Mouse (Mus musculus) adrenal gland, postnatal 14 days (tissue): Measurements from ENCODE around the gene Atp6v1b1. TPM values are rescaled to one million over a fixed set of nuclear protein-coding genes. Genes with fewer than 3 reads are reported as not detected.
"Not testable (repeated sequence)": the region's sequence is repeated elsewhere in the genome, so short reads cannot be mapped to it uniquely, and the experiment has no call there.

Source experiments
- DNase-seq: peaks from one replicate; pipeline ENCODE4 v3.0.0; 2021; ENCODE audit warnings: mixed read lengths
- total RNA-seq: library from RNA; stranded (reverse); gene quantifications from 2 replicates; pipeline ENCODE4 v1.2.3, GENCODE M21; 2021

Atp6v1b1 gene
- total RNA-seq, 1 experiment from 2014 or later, result not detected

GRCm38 (mm10) chr6:83775638-83776293, 33.0 kb downstream of the Atp6v1b1 start, which contains the start of gene Tex261:
TSS of gene Tex261 (minus strand) at chr6:83775813.
- peak; percentile 97 for DNase-seq

- peak; percentile 61 for DNase-seq
Observed at GRCm38 (mm10) chr6:83778306-83778705, 35.5 kb downstream of the Atp6v1b1 start.

- peak; percentile 82 for DNase-seq
Observed at GRCm38 (mm10) chr6:83779026-83779425, 36.2 kb downstream of the Atp6v1b1 start.

DNA sequence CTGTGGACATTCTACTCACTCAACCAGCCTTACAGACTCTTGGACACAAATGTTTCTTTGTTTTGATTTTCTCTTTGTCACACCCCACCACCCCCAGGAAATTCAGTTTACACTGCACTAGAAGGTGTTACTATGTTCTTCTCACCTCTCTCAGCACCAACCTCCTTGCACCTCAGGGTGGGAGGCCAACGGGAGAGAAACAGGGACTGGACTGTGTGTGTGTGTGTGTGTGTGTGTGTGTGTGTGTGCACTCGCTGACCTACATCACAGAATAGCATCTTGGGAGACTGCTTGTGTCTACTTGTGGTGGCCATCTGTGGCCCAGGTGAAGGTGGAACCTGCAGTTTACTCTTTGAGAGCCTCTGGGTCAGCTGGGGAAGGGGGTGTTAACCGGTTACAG, 43.6 kb downstream of the Atp6v1b1 start:
- DNase-seq, result no peak

- no peak for DNase-seq
Observed at GRCm38 (mm10) chr6:83788554-83788953, 45.8 kb downstream of the Atp6v1b1 start.

DNA sequence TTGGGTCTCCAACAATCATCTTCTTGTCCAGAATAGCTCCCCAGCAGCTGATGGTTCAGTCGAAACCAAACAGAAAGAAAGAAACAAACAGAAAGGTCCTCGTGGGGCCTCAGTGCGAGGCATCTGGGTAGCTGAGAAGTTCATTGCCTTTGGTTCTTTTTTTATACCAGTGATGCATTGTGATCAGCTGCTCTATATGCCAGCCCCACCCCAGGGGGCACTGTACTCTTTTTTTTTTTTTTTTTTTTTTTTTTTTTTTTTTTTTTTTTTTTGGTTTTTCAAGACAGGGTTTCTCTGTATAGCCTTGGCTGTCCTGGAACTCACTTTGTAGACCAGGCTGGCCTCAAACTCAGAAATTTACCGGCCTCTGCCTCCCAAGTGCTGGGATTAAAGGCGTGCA, 47.7 kb downstream of the Atp6v1b1 start:
- not testable (repeated sequence) for DNase-seq

- peak; percentile 34 for DNase-seq
Observed at GRCm38 (mm10) chr6:83791251-83791890, 48.6 kb downstream of the Atp6v1b1 start.

DNA sequence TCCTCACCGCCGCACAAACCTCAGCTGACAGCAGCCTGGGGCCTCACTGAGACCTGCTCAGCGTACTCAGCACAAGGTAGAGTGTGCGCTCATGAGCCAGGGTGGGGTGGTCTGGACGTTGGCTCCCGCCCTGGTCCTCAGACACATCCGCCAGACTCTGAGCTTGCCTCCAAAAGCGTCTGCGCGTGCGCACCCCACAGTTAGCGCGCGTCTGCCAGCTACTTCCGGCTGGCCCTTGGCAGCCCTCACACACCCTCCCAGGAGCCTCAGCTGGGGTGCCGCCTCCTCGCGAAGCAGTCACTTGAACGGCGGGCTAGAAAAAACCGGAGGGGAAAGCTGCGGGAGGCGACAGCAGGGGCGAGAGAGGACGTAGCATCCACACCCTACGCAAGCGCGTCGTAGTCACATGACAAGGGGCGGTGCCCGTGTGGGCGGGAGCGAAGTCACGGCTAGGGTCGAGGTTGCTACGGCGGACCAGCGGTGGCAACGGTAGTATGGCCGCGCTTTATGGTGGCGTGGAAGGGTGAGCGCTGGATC, 52.0 kb downstream of the Atp6v1b1 start, which contains the start of gene Nagk:
Gene Nagk, plus strand, starts transcription at position 223 of the 537 bp plus-strand sequence.
- DNase-seq, result peak; percentile 97

- DNase-seq, result peak; percentile 62
Observed at GRCm38 (mm10) chr6:83795492-83795900, 52.7 kb downstream of the Atp6v1b1 start.

GRCm38 (mm10) chr6:83796686-83797085, 53.9 kb downstream of the Atp6v1b1 start:
- no peak for DNase-seq

GRCm38 (mm10) chr6:83802033-83802432, 59.2 kb downstream of the Atp6v1b1 start:
- DNase-seq, result no peak

DNA sequence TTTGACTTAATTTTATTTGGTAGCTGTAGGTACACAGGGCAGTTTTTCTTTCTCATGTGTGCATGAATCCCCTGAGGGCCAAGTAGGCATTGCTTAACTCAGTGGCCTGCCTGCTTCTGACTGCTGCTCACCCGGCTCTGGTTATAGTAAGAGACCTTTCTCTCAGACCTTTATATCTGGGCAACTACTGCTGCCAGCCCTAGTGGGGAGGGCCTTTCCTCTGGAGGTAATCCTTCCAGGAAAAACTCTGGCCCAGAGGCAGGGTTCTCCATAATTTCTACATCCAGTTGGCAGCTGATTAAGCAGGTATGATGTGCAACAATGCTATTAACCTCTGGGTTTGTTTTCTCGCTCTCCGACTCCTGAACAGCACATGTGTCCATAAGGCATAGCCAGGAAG, 60.1 kb downstream of the Atp6v1b1 start:
- peak; percentile 33 for DNase-seq

Other genes starting within 250 kb of the Atp6v1b1 start
- gene Dguok, start 236.0 kb upstream of the Atp6v1b1 start, total RNA-seq, result 45.2 and 46.6 TPM in 2 replicates
- gene Actg2, start 206.7 kb upstream of the Atp6v1b1 start, total RNA-seq, result 2.0 and 5.0 TPM in 2 replicates
- 18.0 and 22.9 TPM in 2 replicates for gene Stambp, start 170.3 kb upstream of the Atp6v1b1 start, total RNA-seq
- gene Clec4f, start 86.8 kb upstream of the Atp6v1b1 start, total RNA-seq, result 0.26 and 8.6 TPM in 2 replicates
- gene Cd207, start 65.1 kb upstream of the Atp6v1b1 start, total RNA-seq, result 0.37 and 0.64 TPM in 2 replicates
- not detected in 2 replicates for gene Vax2, start 31.7 kb upstream of the Atp6v1b1 start, total RNA-seq
- gene Ankrd53, start 19.7 kb downstream of the Atp6v1b1 start, total RNA-seq, result 0.23 TPM in 1 of 2 replicates, not detected in the other
- gene Tex261, start 32.8 kb downstream of the Atp6v1b1 start, total RNA-seq, result 111 and 143 TPM in 2 replicates
- gene Nagk, start 52.0 kb downstream of the Atp6v1b1 start, total RNA-seq, result 37.6 and 42.1 TPM in 2 replicates
- gene Paip2b, start 88.8 kb downstream of the Atp6v1b1 start, total RNA-seq, result 25.2 and 35.1 TPM in 2 replicates
- 91.9 and 93.0 TPM in 2 replicates for gene Zfp638, start 124.1 kb downstream of the Atp6v1b1 start, total RNA-seq